Mouse (Mus musculus) neural tube, embryonic 11.5 days (tissue): Measurements from ENCODE around the gene CK137956. TPM values are rescaled to one million over a fixed set of nuclear protein-coding genes. Genes with fewer than 3 reads are reported as not detected.

Experiments used
- ATAC-seq: fragments of 200-750 bp; cut with Nextera tagmentation; 2 replicates; pipeline ENCODE4 v1.8.0; 2017; ENCODE audit warnings: moderate number of reproducible peaks, mild to moderate bottlenecking, moderate TSS enrichment, moderate library complexity; ENCODE audit not compliant: insufficient read depth, low FRiP score, low TSS enrichment
- DNase-seq: peaks from one replicate; pipeline ENCODE4 v3.0.0-alpha.2; 2015; ENCODE audit warnings: low spot score
- H3K27ac ChIP-seq: fragments of 300-500 bp; sonication (generic); 2 replicates; pipeline ENCODE4 v1.5.1; 2014; ENCODE audit warnings: low read depth, mild to moderate bottlenecking, low read length
- H3K27me3 ChIP-seq: fragments of 300-500 bp; sonication (generic); 2 replicates; pipeline ENCODE4 v1.6.1; 2014; ENCODE audit warnings: mild to moderate bottlenecking, low read length, mixed read lengths; ENCODE audit not compliant: control insufficient read depth, insufficient read depth
- H3K36me3 ChIP-seq: fragments of 300-500 bp; sonication (generic); 2 replicates; pipeline ENCODE4 v1.6.1; 2014; ENCODE audit warnings: mild to moderate bottlenecking, low read length, moderate library complexity, mixed read lengths; ENCODE audit not compliant: control insufficient read depth, insufficient read depth
- H3K4me1 ChIP-seq: fragments of 300-500 bp; sonication (generic); 2 replicates; pipeline ENCODE4 v1.6.1; 2014; ENCODE audit warnings: low read length, mixed read lengths; ENCODE audit not compliant: control insufficient read depth, insufficient read depth
- H3K4me2 ChIP-seq: fragments of 300-500 bp; sonication (generic); 2 replicates; pipeline ENCODE4 v1.6.1; 2014; ENCODE audit warnings: low read depth, mild to moderate bottlenecking, moderate library complexity
- H3K4me3 ChIP-seq: fragments of 300-500 bp; sonication (generic); 2 replicates; pipeline ENCODE4 v1.5.1; 2014; ENCODE audit warnings: low read depth, low read length
- H3K9ac ChIP-seq: fragments of 300-500 bp; sonication (generic); 2 replicates; pipeline ENCODE4 v1.6.1; 2014; ENCODE audit warnings: mild to moderate bottlenecking, low read length
- H3K9me3 ChIP-seq: fragments of 300-500 bp; sonication (generic); 2 replicates; pipeline ENCODE4 v1.6.1; 2016; ENCODE audit warnings: low read length; ENCODE audit not compliant: control insufficient read depth
- WGBS: fragments of 180-500 bp; shearing (Covaris S2); extraction: QIAGEN DNeasy Blood & Tissue Kit; methylation state at CpG from one replicate; pipeline ENCODE4 v1.1.7; 2014; 5-methylcytosine and 5-hydroxymethylcytosine counted together
- polyA plus RNA-seq: library from polyadenylated mRNA; unstranded; fragments of >200 nt; fragmentation: Nextera tagmentation; extraction: Ambion mirVana; gene quantifications from 2 replicates; pipeline ENCODE4 v1.2.1, GENCODE M21; 2014

CK137956 gene
- polyA plus RNA-seq, 1 experiment from 2014 or later = 0.48 TPM

GRCm38 (mm10) chr4:127969101-127969500, 1.6 kb downstream of the CK137956 start:
- no peak for ATAC-seq
- 14% methylated on average over 7 of the region's 7 CpGs for WGBS
- no peaks in the 10 kb centered on the region for H3K9me3 ChIP-seq
- H3K27me3 ChIP-seq = peaks cover 25% of the 10 kb centered on the region
- no peak overlapping the region for H3K9ac ChIP-seq
- no peak overlapping the region for H3K4me2 ChIP-seq
- H3K4me1 ChIP-seq = no peaks in the 10 kb centered on the region
- no peak for DNase-seq
- H3K4me3 ChIP-seq = no peak overlapping the region
- H3K27ac ChIP-seq = no peak overlapping the region
- no peaks in the 10 kb centered on the region for H3K36me3 ChIP-seq

GRCm38 (mm10) chr4:127953006-127953710, 17.6 kb downstream of the CK137956 start:
- no peak for ATAC-seq

GRCm38 (mm10) chr4:127947696-127948095, 23.1 kb downstream of the CK137956 start:
- WGBS = 80% methylated on average over 2 of the region's 2 CpGs
- Histone ChIP-seq H3K27ac (no peak overlapping the region), H3K4me1 (no peaks in the 10 kb centered on the region), H3K4me3 (no peak overlapping the region), H3K4me2 (no peak overlapping the region), H3K9ac (no peak overlapping the region), H3K27me3 (no peaks in the 10 kb centered on the region), H3K36me3 (no peaks in the 10 kb centered on the region), H3K9me3 (no peaks in the 10 kb centered on the region)
- no peak for DNase-seq
- ATAC-seq = no peak

More at GRCm38 (mm10) chr4:127953006-127953710, 17.6 kb downstream of the CK137956 start:
- Histone ChIP-seq H3K4me1 (no peaks in the 10 kb centered on the region), H3K4me3 (no peak overlapping the region), H3K27me3 (no peaks in the 10 kb centered on the region), H3K27ac (no peak overlapping the region), H3K9me3 (no peaks in the 10 kb centered on the region), H3K4me2 (no peak overlapping the region), H3K9ac (no peak overlapping the region), H3K36me3 (no peaks in the 10 kb centered on the region)
- 69% methylated on average over 10 of the region's 10 CpGs for WGBS
- no peak for DNase-seq

GRCm38 (mm10) chr4:127937474-127937873, 33.3 kb downstream of the CK137956 start:
- Histone ChIP-seq H3K36me3 (no peaks in the 10 kb centered on the region), H3K4me2 (no peak overlapping the region), H3K27me3 (no peaks in the 10 kb centered on the region), H3K27ac (no peak overlapping the region), H3K9ac (no peak overlapping the region), H3K4me1 (no peaks in the 10 kb centered on the region), H3K9me3 (no peaks in the 10 kb centered on the region), H3K4me3 (no peak overlapping the region)
- ATAC-seq (no peak), DNase-seq (no peak)
- 86% methylated on average over 7 of the region's 7 CpGs for WGBS

- peak; percentile 40 for DNase-seq
- no peaks in the 10 kb centered on the region for H3K4me1 ChIP-seq
- WGBS = 55% methylated on average over 3 of the region's 3 CpGs
- no peak overlapping the region for H3K4me2 ChIP-seq
- no peaks in the 10 kb centered on the region for H3K27me3 ChIP-seq
- no peak for ATAC-seq
- no peak overlapping the region for H3K9ac ChIP-seq
- no peak overlapping the region for H3K4me3 ChIP-seq
- H3K27ac ChIP-seq = no peak overlapping the region
- H3K9me3 ChIP-seq = no peaks in the 10 kb centered on the region
- no peaks in the 10 kb centered on the region for H3K36me3 ChIP-seq
These were observed 35.4 kb downstream of the CK137956 start for GRCm38 (mm10) chr4:127935369-127935768.

GRCm38 (mm10) chr4:127913551-127913950, 57.2 kb downstream of the CK137956 start:
- WGBS = 89% methylated on average over 7 of the region's 7 CpGs
- Histone ChIP-seq H3K4me3 (no peak overlapping the region), H3K27ac (no peak overlapping the region), H3K36me3 (no peaks in the 10 kb centered on the region), H3K4me2 (no peak overlapping the region), H3K27me3 (no peaks in the 10 kb centered on the region), H3K9ac (no peak overlapping the region), H3K9me3 (no peaks in the 10 kb centered on the region), H3K4me1 (no peaks in the 10 kb centered on the region)
- ATAC-seq (no peak), DNase-seq (no peak)

- Histone ChIP-seq H3K27ac (no peak overlapping the region), H3K4me3 (no peak overlapping the region), H3K9ac (no peak overlapping the region), H3K4me1 (no peaks in the 10 kb centered on the region), H3K36me3 (no peaks in the 10 kb centered on the region), H3K9me3 (no peaks in the 10 kb centered on the region), H3K4me2 (no peak overlapping the region), H3K27me3 (no peaks in the 10 kb centered on the region)
- ATAC-seq (no peak), DNase-seq (no peak)
- 74% methylated on average over 8 of the region's 8 CpGs for WGBS
These were observed 63.6 kb downstream of the CK137956 start for GRCm38 (mm10) chr4:127907151-127907550.

GRCm38 (mm10) chr4:127903954-127904353, 66.8 kb downstream of the CK137956 start:
- H3K4me3 ChIP-seq = no peak overlapping the region
- H3K36me3 ChIP-seq = no peaks in the 10 kb centered on the region
- DNase-seq (peak; percentile 22), ATAC-seq (no peak)
- H3K27me3 ChIP-seq = no peaks in the 10 kb centered on the region
- no peak overlapping the region for H3K9ac ChIP-seq
- 72% methylated on average over 3 of the region's 3 CpGs for WGBS
- no peaks in the 10 kb centered on the region for H3K9me3 ChIP-seq
- no peak overlapping the region for H3K27ac ChIP-seq
- no peaks in the 10 kb centered on the region for H3K4me1 ChIP-seq
- no peak overlapping the region for H3K4me2 ChIP-seq

GRCm38 (mm10) chr4:127900893-127901456, 69.8 kb downstream of the CK137956 start:
- no peak for ATAC-seq
- WGBS = 75% methylated on average over 7 of the region's 7 CpGs
- no peaks in the 10 kb centered on the region for H3K4me1 ChIP-seq
- H3K27me3 ChIP-seq = no peaks in the 10 kb centered on the region
- H3K4me3 ChIP-seq = no peak overlapping the region
- no peak overlapping the region for H3K4me2 ChIP-seq
- no peak overlapping the region for H3K9ac ChIP-seq
- no peaks in the 10 kb centered on the region for H3K9me3 ChIP-seq
- DNase-seq = no peak
- no peaks in the 10 kb centered on the region for H3K36me3 ChIP-seq
- H3K27ac ChIP-seq = no peak overlapping the region
